In the genomic region with DNA sequence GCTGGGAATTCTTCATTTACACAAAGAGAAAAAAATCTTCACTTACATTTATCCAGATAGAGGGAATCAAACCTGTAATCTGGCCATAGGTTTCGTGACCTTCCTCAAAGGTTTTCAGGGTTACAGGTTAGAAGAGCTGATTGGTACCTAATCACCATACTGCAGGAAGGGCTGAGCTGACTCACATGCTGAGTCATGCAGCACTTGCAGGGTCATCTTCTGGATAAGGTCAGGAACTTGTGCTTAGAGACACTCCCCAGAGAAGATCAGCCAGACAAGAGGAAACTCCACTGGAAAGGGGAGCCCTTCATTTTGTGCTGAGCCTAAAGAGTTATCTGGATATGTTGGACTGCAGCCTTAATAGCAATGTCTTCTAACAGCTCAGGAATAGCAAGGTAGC, we compare ENCODE assay signal across 8 mouse cellular contexts.
"Had no signal": no experiment of that assay in that cellular context is flagged by ENCODE, and none has a peak within 500 bp of the region (broad histone marks: within the 10 kb centered on the region; RNA-seq: fewer than 3 reads in every experiment).

No protein-coding gene starts in this region.

- DNase-seq: kidney, postnatal 36 days; liver; liver, embryonic 13.5 days; liver, postnatal 0 days; lung, postnatal 14 days; right cerebral cortex, adult 18-20 months; thymus, adult 18-20 months; thymus, postnatal 25 days had no signal
